Mouse (Mus musculus): Measurements from ENCODE around the gene Tmem213.

- no peak for TF ChIP-seq CTCF (IDR thresholded peaks at IDR 0.05; ENCODE audit: low read depth, low read length)
- TF ChIP-seq GATA2 (IDR thresholded peaks at IDR 0.05; ENCODE audit: borderline replicate concordance, low read depth, low read length): no peak
- TF ChIP-seq GATA1 (IDR thresholded peaks at IDR 0.05; ENCODE audit: borderline replicate concordance, low read length): no peak
- no peak for TF ChIP-seq TAL1 (conservative IDR thresholded peaks at IDR 0.05; ENCODE audit: low read depth, low read length)
- TF ChIP-seq POLR2AphosphoS5 (IDR thresholded peaks at IDR 0.05; ENCODE audit: insufficient replicate concordance, low read depth, low read length): no peak
Measured at GRCm38 (mm10) chr6:38162825-38163504, 53.9 kb downstream of the Tmem213 start.
